Mouse (Mus musculus) kidney, adult 2 months (tissue): ENCODE results near the gene Adk. TPM values are rescaled to one million over a fixed set of nuclear protein-coding genes. Genes with fewer than 3 reads are reported as not detected.

ENCODE experiments used
- DNase-seq: peaks from one replicate; pipeline ENCODE4 v3.0.0; 2021
- H3K27ac ChIP-seq: fragments of 200-500 bp; 2 replicates; pipeline ENCODE4 v1.5.1; 2012; ENCODE audit warnings: low read depth, low read length, control low read depth, inconsistent platforms; ENCODE audit not compliant: insufficient read depth
- H3K27me3 ChIP-seq: fragments of 200-500 bp; replicated peaks from 2 replicates; pipeline ENCODE4 v1.6.1; 2012; ENCODE audit warnings: mild to moderate bottlenecking, moderate library complexity, low read length, inconsistent platforms; ENCODE audit not compliant: control insufficient read depth, insufficient read depth
- H3K36me3 ChIP-seq: fragments of 200-500 bp; 2 replicates; pipeline ENCODE4 v1.6.1; 2012; ENCODE audit warnings: mild to moderate bottlenecking, moderate library complexity, low read length, inconsistent platforms; ENCODE audit not compliant: control insufficient read depth, insufficient read depth
- H3K4me1 ChIP-seq: fragments of 200-500 bp; 2 replicates; pipeline ENCODE4 v1.6.1; 2011; ENCODE audit warnings: low read length; ENCODE audit not compliant: control insufficient read depth, insufficient read depth
- H3K4me3 ChIP-seq: fragments of 200-500 bp; 2 replicates; pipeline ENCODE4 v1.5.1; 2011; ENCODE audit warnings: mild to moderate bottlenecking, low read depth, low read length, control low read depth; ENCODE audit not compliant: insufficient read depth
- CTCF ChIP-seq: fragments of 200-500 bp; conservative IDR thresholded peaks from 2 replicates; pipeline ENCODE4 v1.5.1; 2011; ENCODE audit warnings: low read depth, mild to moderate bottlenecking, control low read depth, low read length, moderate library complexity, mixed read lengths; ENCODE audit not compliant: insufficient read depth, insufficient read length
- POLR2A ChIP-seq: fragments of 200-500 bp; IDR thresholded peaks from one replicate; pipeline ENCODE4 v1.6.1; 2011; ENCODE audit warnings: low read depth, low read length, control low read depth
- WGBS: fragments of 180-500 bp; shearing (Covaris S2); methylation state at CpG from one replicate; pipeline ENCODE4 v1.1.7; 2018; 5-methylcytosine and 5-hydroxymethylcytosine counted together
- polyA plus RNA-seq: library from polyadenylated mRNA; depleted of rRNA; stranded (reverse); fragments of >200 nt; gene quantifications from 2 replicates; pipeline ENCODE4 v1.2.3, GENCODE M21; 2012

The Adk gene
- polyA plus RNA-seq, 1 experiment: 121 TPM

GRCm38 (mm10) chr14:21181053-21181452 lies 128.7 kb downstream of the Adk start:
- Histone ChIP-seq H3K4me1 (no peaks in the 10 kb centered on the region), H3K27ac (no peak overlapping the region), H3K27me3 (no peaks in the 10 kb centered on the region), H3K4me3 (no peak overlapping the region), H3K36me3 (no peaks in the 10 kb centered on the region)
- no peak for DNase-seq
- WGBS: 68% methylated on average over 3 of the region's 3 CpGs
- TF ChIP-seq CTCF (no peak), POLR2A (no peak)

GRCm38 (mm10) chr14:21191966-21192365 lies 139.6 kb downstream of the Adk start:
- H3K36me3 ChIP-seq: no peaks in the 10 kb centered on the region
- H3K27me3 ChIP-seq: no peaks in the 10 kb centered on the region
- WGBS: 75% methylated on average over 6 of the region's 6 CpGs
- no peak overlapping the region for H3K4me3 ChIP-seq
- no peaks in the 10 kb centered on the region for H3K4me1 ChIP-seq
- TF ChIP-seq CTCF (no peak), POLR2A (no peak)
- no peak overlapping the region for H3K27ac ChIP-seq
- DNase-seq: no peak

DNA sequence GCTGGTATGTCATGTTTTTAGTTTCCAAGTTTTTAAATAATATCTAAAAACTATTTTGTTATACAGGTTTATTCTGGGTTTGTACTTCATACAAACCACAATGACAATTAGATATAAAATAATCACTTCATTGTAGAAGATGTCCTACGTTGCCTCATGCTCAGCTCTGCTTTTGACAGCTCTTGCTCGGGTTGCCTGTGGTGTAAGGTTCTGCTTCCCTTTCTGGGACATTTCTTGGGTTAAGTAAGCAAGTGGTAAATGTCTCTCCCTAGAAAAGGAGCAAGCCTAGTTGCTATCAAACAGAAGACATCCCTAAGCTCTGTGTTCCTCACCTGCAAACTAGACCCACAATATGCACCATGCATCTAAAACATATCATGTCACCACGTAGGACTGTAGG lies 140.4 kb downstream of the Adk start:
- Histone ChIP-seq H3K36me3 (no peaks in the 10 kb centered on the region), H3K27me3 (no peaks in the 10 kb centered on the region), H3K4me3 (no peak overlapping the region), H3K27ac (no peak overlapping the region), H3K4me1 (no peaks in the 10 kb centered on the region)
- DNase-seq: no peak
- TF ChIP-seq POLR2A (no peak), CTCF (no peak)
- 94% methylated on average over 3 of the region's 3 CpGs for WGBS

- no peak overlapping the region for H3K4me3 ChIP-seq
- no peak for TF ChIP-seq POLR2A
- no peak for TF ChIP-seq CTCF
- DNase-seq: no peak
- H3K36me3 ChIP-seq: no peaks in the 10 kb centered on the region
- no peak overlapping the region for H3K27ac ChIP-seq
- WGBS: 57% methylated on average over 6 of the region's 6 CpGs
- no peaks in the 10 kb centered on the region for H3K27me3 ChIP-seq
- no peaks in the 10 kb centered on the region for H3K4me1 ChIP-seq
Observed at GRCm38 (mm10) chr14:21194336-21194735, 142.0 kb downstream of the Adk start.

GRCm38 (mm10) chr14:21200850-21201249 lies 148.5 kb downstream of the Adk start:
- Histone ChIP-seq H3K27ac (no peak overlapping the region), H3K4me1 (no peaks in the 10 kb centered on the region), H3K36me3 (no peaks in the 10 kb centered on the region), H3K4me3 (no peak overlapping the region), H3K27me3 (no peaks in the 10 kb centered on the region)
- WGBS: 81% methylated on average over 3 of the region's 3 CpGs
- no peak for DNase-seq
- TF ChIP-seq POLR2A: no peak
- TF ChIP-seq CTCF: no peak

GRCm38 (mm10) chr14:21206472-21206871 lies 154.1 kb downstream of the Adk start:
- WGBS: 98% methylated on average over 4 of the region's 4 CpGs
- no peaks in the 10 kb centered on the region for H3K36me3 ChIP-seq
- no peak overlapping the region for H3K27ac ChIP-seq
- no peaks in the 10 kb centered on the region for H3K4me1 ChIP-seq
- no peak for TF ChIP-seq CTCF
- H3K4me3 ChIP-seq: no peak overlapping the region
- DNase-seq: no peak
- H3K27me3 ChIP-seq: no peaks in the 10 kb centered on the region

DNA sequence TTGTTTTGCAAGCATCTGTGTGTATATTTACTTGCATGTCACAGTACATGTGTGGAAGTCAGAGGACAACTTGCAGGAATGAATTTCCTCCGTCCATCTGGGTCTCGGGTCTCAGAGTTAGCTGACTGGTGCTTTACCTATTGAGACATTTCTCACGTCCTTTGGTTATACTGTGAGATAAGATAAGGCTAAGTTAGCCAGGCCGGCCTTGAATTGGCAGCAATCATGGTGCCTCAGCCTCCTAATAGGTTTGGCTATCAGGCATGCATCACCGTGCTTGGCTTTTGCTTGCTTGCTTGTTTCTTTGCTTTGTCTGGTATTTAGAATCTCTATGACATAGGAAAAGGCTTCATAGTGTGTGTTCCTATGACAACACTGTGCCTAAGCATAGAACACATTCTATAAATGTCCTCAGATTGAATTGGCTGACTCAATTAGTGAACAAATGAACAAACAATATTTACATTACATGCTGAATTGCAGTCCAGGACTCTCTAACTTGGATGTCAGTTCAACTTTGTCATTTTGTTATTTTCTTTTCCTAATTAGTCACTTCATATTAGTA lies 169.3 kb downstream of the Adk start:
- no peak overlapping the region for H3K4me3 ChIP-seq
- H3K4me1 ChIP-seq: no peaks in the 10 kb centered on the region
- H3K36me3 ChIP-seq: no peaks in the 10 kb centered on the region
- whole genome bisulfite sequencing: 90% methylated on average over 5 of the region's 5 CpGs
- H3K27me3 ChIP-seq: no peaks in the 10 kb centered on the region
- DNase-seq: no peak
- H3K27ac ChIP-seq: no peak overlapping the region
- TF ChIP-seq CTCF: no peak
- no peak for TF ChIP-seq POLR2A
